Mouse (Mus musculus) small intestine, adult 2 months (tissue): ENCODE measurements around the gene Anp32a. TPM values are rescaled to one million over a fixed set of nuclear protein-coding genes. Genes with fewer than 3 reads are reported as not detected.

Experiments
- H3K27ac ChIP-seq: fragments of 200-500 bp; 2 replicates; pipeline ENCODE4 v1.5.1; 2012; ENCODE audit warnings: low read depth, low read length, control low read depth, inconsistent platforms; ENCODE audit not compliant: insufficient read depth
- H3K27me3 ChIP-seq: fragments of 200-500 bp; 2 replicates; pipeline ENCODE4 v1.6.1; 2012; ENCODE audit warnings: mild to moderate bottlenecking, moderate library complexity, low read length, inconsistent platforms; ENCODE audit not compliant: control insufficient read depth, insufficient read depth
- H3K36me3 ChIP-seq: fragments of 200-500 bp; 2 replicates; pipeline ENCODE4 v1.6.1; 2012; ENCODE audit warnings: mild to moderate bottlenecking, low read length, control low read depth, inconsistent platforms; ENCODE audit not compliant: control insufficient read depth, insufficient read depth
- H3K4me1 ChIP-seq: fragments of 200-500 bp; 2 replicates; pipeline ENCODE4 v1.6.1; 2012; ENCODE audit warnings: low read length, inconsistent platforms, mixed read lengths; ENCODE audit not compliant: control insufficient read depth, insufficient read depth, insufficient read length
- H3K4me3 ChIP-seq: fragments of 200-500 bp; 2 replicates; pipeline ENCODE4 v1.5.1; 2012; ENCODE audit warnings: low read depth, mild to moderate bottlenecking, control low read depth, inconsistent platforms, low read length, moderate library complexity
- CTCF ChIP-seq: fragments of 200-500 bp; IDR thresholded peaks from 2 replicates; pipeline ENCODE4 v1.5.1; 2012; ENCODE audit warnings: low read depth, mild to moderate bottlenecking, control low read depth, inconsistent platforms, low read length, moderate library complexity, mixed read lengths; ENCODE audit not compliant: insufficient replicate concordance, insufficient read length; ENCODE audit errors: extremely low read depth
- POLR2A ChIP-seq: fragments of 200-500 bp; IDR thresholded peaks from 2 replicates; pipeline ENCODE4 v1.6.1; 2012; ENCODE audit warnings: low read depth, mild to moderate bottlenecking, control low read depth, inconsistent platforms, low read length, moderate library complexity
- WGBS: fragments of 180-500 bp; shearing (Covaris S2); methylation state at CpG from one replicate; pipeline ENCODE4 v1.1.7; 2018; 5-methylcytosine and 5-hydroxymethylcytosine counted together
- polyA plus RNA-seq: library from polyadenylated mRNA; depleted of rRNA; stranded (reverse); fragments of >200 nt; gene quantifications from 2 replicates; pipeline ENCODE4 v1.2.3, GENCODE M21; 2012

The Anp32a gene
- polyA plus RNA-seq, 1 experiment, result 4.7 TPM

DNA sequence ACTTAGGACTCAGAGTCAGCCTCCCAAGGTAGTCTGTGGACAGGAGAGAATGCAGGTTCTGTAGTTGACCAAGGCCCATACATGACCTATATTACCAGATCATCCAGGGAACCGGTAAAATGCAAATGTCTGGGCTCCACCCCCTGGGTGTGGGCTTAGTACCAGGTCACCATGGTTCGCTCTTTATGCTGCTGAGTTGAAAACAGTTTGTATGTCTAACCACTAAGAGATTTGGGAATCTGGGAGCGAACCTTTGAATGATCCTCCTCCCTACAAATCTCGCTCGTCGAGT lies 5.2 kb downstream of the Anp32a start:
- TF ChIP-seq CTCF (no peak), POLR2A (no peak)
- Histone ChIP-seq H3K27ac (no peak overlapping the region), H3K27me3 (no peaks in the 10 kb centered on the region), H3K36me3 (no peaks in the 10 kb centered on the region), H3K4me1 (peaks cover 23% of the 10 kb centered on the region), H3K4me3 (no peak overlapping the region)
- WGBS, result 41% methylated on average over 6 of the region's 6 CpGs

DNA sequence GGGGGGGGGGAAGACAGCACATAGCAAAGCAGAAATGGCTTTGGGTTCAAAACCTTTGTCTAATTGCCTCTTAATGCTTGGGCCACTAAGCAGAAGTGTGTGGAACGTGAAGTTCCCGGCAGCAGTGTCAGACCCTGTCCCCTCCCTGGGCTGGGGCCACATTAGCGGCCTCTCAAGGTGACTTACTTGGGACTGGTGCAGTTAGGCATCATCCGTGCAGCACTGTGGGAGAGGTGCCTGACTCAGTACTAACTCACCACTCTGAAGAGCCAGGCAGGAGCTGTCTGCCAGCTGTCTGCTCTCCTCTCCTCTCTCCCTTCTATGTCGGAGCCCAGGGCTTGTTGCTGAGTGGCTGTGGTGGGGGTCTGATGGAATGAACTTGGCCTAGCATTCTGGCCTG lies 6.1 kb downstream of the Anp32a start:
- TF ChIP-seq CTCF, result no peak
- no peak for TF ChIP-seq POLR2A
- Histone ChIP-seq H3K4me3 (no peak overlapping the region), H3K36me3 (no peaks in the 10 kb centered on the region), H3K27ac (no peak overlapping the region), H3K4me1 (peaks cover 26% of the 10 kb centered on the region), H3K27me3 (no peaks in the 10 kb centered on the region)
- 82% methylated on average over 5 of the region's 5 CpGs for WGBS

DNA sequence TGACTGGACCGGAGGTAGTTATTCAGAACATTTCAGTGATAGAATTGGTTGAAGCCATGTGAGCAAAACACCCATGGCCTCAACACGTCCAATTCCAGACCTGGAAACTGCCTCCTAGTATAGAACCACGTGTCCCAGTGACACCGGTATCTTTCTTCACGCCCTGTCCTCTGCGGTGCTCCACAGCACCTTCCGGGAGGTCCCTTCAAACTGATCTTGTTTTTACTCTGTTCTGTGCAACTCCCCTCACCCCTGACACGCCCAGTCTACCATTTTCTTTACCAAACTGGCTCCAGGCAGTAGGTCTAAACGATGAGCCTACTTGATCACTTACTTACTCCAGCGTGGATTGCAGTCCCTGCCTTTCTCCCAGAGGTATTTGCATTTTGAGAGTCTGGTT lies 7.0 kb downstream of the Anp32a start:
- Histone ChIP-seq H3K27me3 (no peaks in the 10 kb centered on the region), H3K4me1 (peaks cover 28% of the 10 kb centered on the region), H3K36me3 (no peaks in the 10 kb centered on the region), H3K27ac (no peak overlapping the region), H3K4me3 (no peak overlapping the region)
- WGBS, result 65% methylated on average over 10 of the region's 10 CpGs
- TF ChIP-seq POLR2A (no peak), CTCF (no peak)

DNA sequence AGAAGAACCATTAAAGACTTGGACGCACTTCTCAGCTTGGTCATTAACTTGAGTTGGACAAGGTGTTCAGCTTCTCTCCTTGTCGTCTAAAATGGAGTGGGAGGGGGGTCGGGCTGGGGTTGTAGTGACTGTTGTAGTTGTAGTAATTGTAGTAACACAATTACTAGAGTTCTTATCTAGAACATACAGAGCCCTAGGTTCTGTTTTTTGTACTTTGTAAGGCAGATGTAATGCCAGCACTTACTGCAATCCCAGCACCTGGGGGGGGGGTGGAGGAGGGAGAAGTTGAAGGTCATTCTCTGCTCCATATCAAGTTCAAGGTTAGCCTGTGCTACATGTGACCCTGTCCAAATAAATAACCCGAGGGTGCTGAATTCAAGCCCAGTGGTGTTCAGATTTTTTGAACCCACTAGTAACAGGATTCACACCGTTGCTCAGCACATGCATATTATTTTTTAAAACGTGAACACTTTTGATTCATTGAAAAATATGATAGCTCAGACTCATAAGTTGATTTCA lies 7.4 kb downstream of the Anp32a start:
- Histone ChIP-seq H3K36me3 (no peaks in the 10 kb centered on the region), H3K4me1 (peaks cover 31% of the 10 kb centered on the region)

DNA sequence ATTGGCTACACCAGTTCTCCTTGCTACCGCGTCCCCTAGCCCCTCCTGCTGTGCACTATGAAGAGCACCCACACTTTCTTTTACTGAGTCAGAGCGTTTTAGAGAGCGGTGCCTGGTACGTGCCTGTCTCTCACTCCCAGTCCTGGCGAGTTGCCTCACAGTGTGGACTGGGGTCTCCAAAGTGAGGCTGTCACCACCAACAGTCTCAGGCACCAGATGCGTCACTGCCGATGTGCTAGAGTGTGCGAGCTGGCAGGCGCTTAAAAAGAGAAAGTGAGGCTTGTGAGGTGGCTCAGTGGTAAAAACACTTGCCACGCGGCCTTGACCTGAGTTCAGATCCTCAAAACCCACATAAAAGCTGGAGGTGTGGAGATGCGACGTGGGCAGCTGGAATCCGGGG lies 8.2 kb downstream of the Anp32a start:
- TF ChIP-seq CTCF, result no peak
- TF ChIP-seq POLR2A, result no peak
- Histone ChIP-seq H3K27ac (no peak overlapping the region), H3K4me3 (no peak overlapping the region), H3K4me1 (peaks cover 36% of the 10 kb centered on the region), H3K36me3 (no peaks in the 10 kb centered on the region), H3K27me3 (no peaks in the 10 kb centered on the region)
- WGBS, result 76% methylated on average over 15 of the region's 15 CpGs

More for the DNA sequence above, 7.4 kb downstream of the Anp32a start:
- H3K27me3 ChIP-seq, result no peaks in the 10 kb centered on the region
- H3K4me3 ChIP-seq, result no peak overlapping the region
- no peak for TF ChIP-seq POLR2A
- 41% methylated on average over 6 of the region's 6 CpGs for WGBS
- H3K27ac ChIP-seq, result no peak overlapping the region

DNA sequence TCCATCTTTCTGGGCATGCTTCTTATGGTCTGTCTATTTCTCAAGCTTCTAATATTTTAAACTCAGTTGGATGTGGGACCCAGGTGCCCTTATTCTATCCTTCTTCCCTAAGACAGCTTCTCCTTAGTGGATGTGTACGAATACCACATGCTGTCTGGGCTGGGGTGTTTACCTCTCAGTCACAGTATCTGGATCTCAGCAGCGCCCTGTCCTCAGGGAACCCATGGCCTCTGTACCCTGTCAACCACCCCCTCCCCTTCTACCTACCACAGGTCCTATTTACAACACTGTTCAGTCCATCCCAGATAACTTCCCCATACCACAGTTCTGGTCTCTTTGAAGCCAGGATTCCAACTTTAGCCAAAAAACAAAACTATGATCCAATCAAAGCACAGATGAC lies 9.6 kb downstream of the Anp32a start:
- no peaks in the 10 kb centered on the region for H3K27me3 ChIP-seq
- 38% methylated on average over 2 of the region's 2 CpGs for WGBS
- H3K4me3 ChIP-seq, result no peak overlapping the region
- TF ChIP-seq POLR2A, result no peak
- TF ChIP-seq CTCF, result no peak
- peaks cover 35% of the 10 kb centered on the region for H3K4me1 ChIP-seq
- no peak overlapping the region for H3K27ac ChIP-seq
- no peaks in the 10 kb centered on the region for H3K36me3 ChIP-seq

DNA sequence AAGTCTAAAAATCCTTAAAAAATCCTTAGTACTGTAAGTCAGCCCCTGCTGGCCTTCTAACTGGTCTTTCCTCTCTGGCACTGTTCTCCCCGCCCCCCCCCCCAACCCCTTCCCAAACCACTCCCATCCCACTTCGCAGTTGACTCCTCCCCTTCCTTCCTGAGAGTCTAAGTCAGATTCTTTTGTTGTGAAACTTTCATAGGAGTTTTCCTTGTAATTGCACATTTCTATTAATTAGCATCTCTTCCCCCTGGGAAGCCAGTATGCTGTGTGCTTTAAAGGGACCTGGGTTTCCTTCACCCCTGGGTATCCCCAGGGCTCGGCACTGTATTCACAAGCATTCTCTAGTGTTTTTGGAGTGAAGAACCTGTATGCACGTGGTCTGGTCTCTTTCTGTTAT lies 10.1 kb downstream of the Anp32a start:
- H3K27me3 ChIP-seq, result no peaks in the 10 kb centered on the region
- peaks cover 32% of the 10 kb centered on the region for H3K4me1 ChIP-seq
- no peak overlapping the region for H3K4me3 ChIP-seq
- no peak for TF ChIP-seq CTCF
- no peak for TF ChIP-seq POLR2A
- no peak overlapping the region for H3K27ac ChIP-seq
- 33% methylated on average over 4 of the region's 4 CpGs for WGBS
- no peaks in the 10 kb centered on the region; the same call in 1 of the 2 replicates for H3K36me3 ChIP-seq

DNA sequence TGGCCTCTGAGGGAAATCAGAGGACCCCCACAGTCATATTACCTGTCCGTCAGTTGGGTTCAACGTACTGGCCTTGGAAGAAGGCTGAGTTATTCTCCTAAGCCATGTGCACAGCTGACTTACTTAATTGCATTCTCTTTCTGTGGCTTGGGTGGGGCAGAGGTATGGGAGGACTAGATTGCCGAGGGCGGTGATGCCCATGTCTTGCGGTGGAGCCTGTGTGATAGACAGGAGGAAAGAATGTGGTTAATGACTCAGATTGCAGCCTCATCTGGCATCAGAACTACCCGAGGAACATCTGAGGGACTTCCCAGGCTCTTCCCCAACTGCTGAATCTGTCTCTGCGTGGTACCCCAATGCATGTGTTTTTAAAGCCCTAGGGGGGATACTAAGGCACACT lies 12.7 kb downstream of the Anp32a start:
- Histone ChIP-seq H3K4me3 (no peak overlapping the region), H3K4me1 (peaks cover 26% of the 10 kb centered on the region), H3K27ac (no peak overlapping the region), H3K36me3 (no peaks in the 10 kb centered on the region; the same call in 1 of the 2 replicates), H3K27me3 (no peaks in the 10 kb centered on the region)
- 39% methylated on average over 7 of the region's 7 CpGs for WGBS
- TF ChIP-seq CTCF, result no peak
- TF ChIP-seq POLR2A, result no peak
